Mouse (Mus musculus) cortical plate, adult 2 months (tissue): ENCODE measurements at regions not wholly inside any gene's neighbourhood (a gene's known extent, or its start where the extent isn't known, plus 50 kb on each side); places are given as distances from the start of the nearest gene placed in this dataset.

Experiments
- CTCF ChIP-seq: fragments of 200-500 bp; IDR thresholded peaks from 2 replicates; pipeline ENCODE4 v1.5.1; 2011; ENCODE audit warnings: mild to moderate bottlenecking, control low read depth, low read length; ENCODE audit not compliant: insufficient read depth; ENCODE audit errors: extremely low read depth
- POLR2A ChIP-seq: fragments of 200-500 bp; IDR thresholded peaks from 2 replicates; pipeline ENCODE4 v1.6.1; 2011; ENCODE audit warnings: mild to moderate bottlenecking, low read length, control low read depth; ENCODE audit not compliant: insufficient read depth; ENCODE audit errors: extremely low read depth

- TF ChIP-seq POLR2A (no peak), CTCF (no peak)
These were observed 119.6 kb downstream of the Cyld start for GRCm38 (mm10) chr8:88816461-88816860.
